Mouse (Mus musculus): ENCODE measurements at regions not wholly inside any gene's neighbourhood (a gene's known extent, or its start where the extent isn't known, plus 50 kb on each side); places are given as distances from the start of the nearest gene placed in this dataset.

- Histone ChIP-seq H3K4me3 (replicated peaks) (no peak overlapping the region), H3K9me3 (no peaks in the 10 kb centered on the region), H3K36me3 (no peaks in the 10 kb centered on the region), H3K9ac (replicated peaks) (no peak overlapping the region), H3K27ac (no peak overlapping the region), H3K27me3 (no peaks in the 10 kb centered on the region), H3K4me1 (replicated peaks) (no peaks in the 10 kb centered on the region), H3K4me2 (no peak overlapping the region)
- ATAC-seq (ENCODE audit: insufficient number of reproducible peaks, insufficient read depth, low FRiP score, low TSS enrichment, low read depth): no peak
- 80% methylated on average over 1 of the region's 1 CpGs for WGBS
These were observed 52.7 kb upstream of the Nbea start for GRCm38 (mm10) chr3:56236163-56236562.
